Mouse (Mus musculus) limb, embryonic 13.5 days (tissue): ENCODE measurements around the gene Foxn3. TPM values are rescaled to one million over a fixed set of nuclear protein-coding genes. Genes with fewer than 3 reads are reported as not detected.

Source experiments
- ATAC-seq: fragments of 200-750 bp; cut with Nextera tagmentation; 2 replicates; pipeline ENCODE4 v1.8.0; 2017; ENCODE audit warnings: low read depth, moderate number of reproducible peaks, moderate TSS enrichment; ENCODE audit not compliant: low FRiP score
- H3K27ac ChIP-seq: fragments of 300-500 bp; sonication (generic); 2 replicates; pipeline ENCODE4 v1.5.1; 2015; ENCODE audit warnings: inconsistent platforms, mild to moderate bottlenecking, moderate library complexity
- H3K27me3 ChIP-seq: fragments of 300-500 bp; sonication (generic); 2 replicates; pipeline ENCODE4 v1.6.1; 2015; ENCODE audit warnings: mild to moderate bottlenecking, inconsistent platforms
- H3K36me3 ChIP-seq: fragments of 300-500 bp; sonication (generic); 2 replicates; pipeline ENCODE4 v1.6.1; 2015; ENCODE audit warnings: inconsistent platforms, mild to moderate bottlenecking, moderate library complexity
- H3K4me1 ChIP-seq: fragments of 300-500 bp; sonication (generic); 2 replicates; pipeline ENCODE4 v1.6.1; 2015; ENCODE audit warnings: inconsistent platforms
- H3K4me2 ChIP-seq: fragments of 300-500 bp; sonication (generic); replicated peaks from 2 replicates; pipeline ENCODE4 v1.6.1; 2015; ENCODE audit warnings: inconsistent platforms, mild to moderate bottlenecking, moderate library complexity
- H3K4me3 ChIP-seq: fragments of 300-500 bp; sonication (generic); 2 replicates; pipeline ENCODE4 v1.5.1; 2015; ENCODE audit warnings: moderate library complexity, mild to moderate bottlenecking, inconsistent platforms
- H3K9ac ChIP-seq: fragments of 300-500 bp; sonication (generic); 2 replicates; pipeline ENCODE4 v1.6.1; 2015; ENCODE audit warnings: mild to moderate bottlenecking, inconsistent platforms
- H3K9me3 ChIP-seq: fragments of 300-500 bp; sonication (generic); 2 replicates; pipeline ENCODE4 v1.6.1; 2016; ENCODE audit warnings: inconsistent platforms
- WGBS: fragments of 180-500 bp; shearing (Covaris S2); methylation state at CpG from one replicate; pipeline ENCODE4 v1.1.7; 2015; 5-methylcytosine and 5-hydroxymethylcytosine counted together
- polyA plus RNA-seq: library from polyadenylated mRNA; unstranded; fragments of >200 nt; fragmentation: Nextera tagmentation; extraction: Ambion mirVana; gene quantifications from 2 replicates; pipeline ENCODE4 v1.2.1, GENCODE M21; 2015

Gene Foxn3
- polyA plus RNA-seq, 1 experiment from 2014 or later = 130 TPM

DNA sequence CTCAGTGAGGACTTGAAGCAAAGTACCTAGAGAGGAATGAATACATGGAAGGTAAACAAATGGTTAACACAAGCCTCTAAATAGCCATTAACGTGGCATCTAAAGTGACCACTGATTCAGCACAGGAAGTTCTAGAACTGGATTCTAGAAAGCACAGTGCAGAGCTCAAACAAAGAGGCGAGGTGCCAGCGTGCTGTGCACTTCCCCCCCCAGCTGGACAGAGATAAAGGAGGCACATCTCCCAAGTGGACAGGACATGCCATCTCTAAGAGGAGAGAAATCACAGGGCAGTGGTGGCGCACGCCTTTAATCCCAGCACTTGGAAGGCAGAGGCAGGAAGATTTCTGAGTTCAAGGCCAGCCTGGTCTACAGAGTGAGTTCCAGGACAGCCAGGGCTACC, 173.0 kb downstream of the Foxn3 start:
- Histone ChIP-seq H3K27me3 (no peaks in the 10 kb centered on the region), H3K27ac (no peak overlapping the region), H3K9me3 (no peaks in the 10 kb centered on the region), H3K4me2 (no peak overlapping the region), H3K36me3 (peaks cover 32% of the 10 kb centered on the region), H3K4me3 (no peak overlapping the region), H3K4me1 (peaks cover 35% of the 10 kb centered on the region), H3K9ac (no peak overlapping the region)
- no peak for ATAC-seq
- 74% methylated on average over 5 of the region's 5 CpGs for WGBS

DNA sequence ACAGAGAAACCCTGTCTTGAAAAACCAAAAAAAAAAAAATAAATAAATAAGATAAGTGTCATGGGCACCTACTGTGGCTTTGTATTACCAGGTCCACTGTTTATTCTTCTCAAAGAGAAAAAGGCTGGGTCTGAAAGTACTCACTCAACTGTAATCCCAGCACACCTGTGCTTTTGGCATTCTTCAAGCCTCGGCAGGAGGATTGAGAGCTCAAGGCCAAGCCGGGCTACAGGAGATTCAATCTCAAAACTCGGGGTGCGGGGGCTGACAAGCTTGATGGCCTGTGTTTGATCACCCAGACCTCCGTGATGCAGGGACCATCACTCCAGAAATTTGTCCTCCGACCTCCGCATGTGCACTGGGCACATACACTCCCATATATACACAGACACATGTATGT, 174.1 kb downstream of the Foxn3 start:
- no peak overlapping the region for H3K9ac ChIP-seq
- H3K36me3 ChIP-seq = peaks cover 40% of the 10 kb centered on the region
- H3K27ac ChIP-seq = no peak overlapping the region
- no peaks in the 10 kb centered on the region for H3K9me3 ChIP-seq
- H3K4me1 ChIP-seq = peaks cover 29% of the 10 kb centered on the region
- no peak for ATAC-seq
- WGBS = 92% methylated on average over 7 of the region's 7 CpGs
- H3K27me3 ChIP-seq = no peaks in the 10 kb centered on the region
- H3K4me2 ChIP-seq = no peak overlapping the region
- no peak overlapping the region for H3K4me3 ChIP-seq

DNA sequence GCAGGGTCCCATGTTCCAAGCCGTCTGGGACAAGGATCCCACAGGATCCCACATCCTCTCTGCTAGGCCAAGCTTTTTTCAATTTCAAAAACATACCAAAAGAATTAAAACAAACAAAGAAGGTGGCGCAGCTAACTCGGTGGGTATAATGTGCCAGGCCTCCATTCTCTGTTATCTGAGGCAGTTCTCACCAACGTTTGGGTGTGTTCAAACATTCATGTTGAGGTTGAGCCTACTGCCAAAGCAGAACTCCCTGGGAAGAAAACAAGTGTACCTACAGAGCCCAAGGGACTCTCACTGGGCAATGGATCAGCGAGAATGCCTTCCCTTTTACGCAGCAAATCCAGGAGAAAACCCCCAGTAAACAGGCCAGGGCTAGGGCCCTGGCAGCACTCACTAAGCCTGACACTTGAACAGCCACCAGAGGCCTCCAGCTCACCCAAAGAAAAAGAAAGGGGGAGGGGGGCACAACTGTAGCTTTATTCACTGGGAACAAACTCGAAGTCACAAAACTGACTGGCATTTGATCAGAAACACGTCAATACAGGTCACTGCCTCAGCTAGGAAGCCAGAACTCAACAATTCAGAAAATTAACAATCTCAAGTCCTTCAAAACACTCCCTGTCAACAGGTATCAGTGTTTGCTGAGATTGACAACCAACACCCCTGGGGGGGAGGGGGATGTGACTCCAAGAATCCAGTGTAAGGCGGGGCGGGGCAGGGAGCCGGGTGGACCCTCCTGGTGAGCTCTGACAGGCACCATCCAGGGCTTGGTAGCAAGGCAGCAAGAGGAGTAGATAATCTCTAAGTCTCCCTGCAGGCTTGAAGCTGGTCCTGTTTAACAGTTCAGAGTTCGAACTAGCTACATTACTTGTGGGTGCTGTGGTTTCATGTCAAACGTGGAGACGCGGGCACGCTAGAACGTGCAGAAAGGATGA, 177.2 kb downstream of the Foxn3 start:
- Histone ChIP-seq H3K4me3 (no peak overlapping the region), H3K4me1 (peaks cover 21% of the 10 kb centered on the region), H3K36me3 (peaks cover 62% of the 10 kb centered on the region), H3K27me3 (no peaks in the 10 kb centered on the region), H3K9ac (no peak overlapping the region), H3K4me2 (no peak overlapping the region), H3K27ac (no peak overlapping the region), H3K9me3 (no peaks in the 10 kb centered on the region)
- no peak for ATAC-seq
- 80% methylated on average over 17 of the region's 17 CpGs for WGBS

DNA sequence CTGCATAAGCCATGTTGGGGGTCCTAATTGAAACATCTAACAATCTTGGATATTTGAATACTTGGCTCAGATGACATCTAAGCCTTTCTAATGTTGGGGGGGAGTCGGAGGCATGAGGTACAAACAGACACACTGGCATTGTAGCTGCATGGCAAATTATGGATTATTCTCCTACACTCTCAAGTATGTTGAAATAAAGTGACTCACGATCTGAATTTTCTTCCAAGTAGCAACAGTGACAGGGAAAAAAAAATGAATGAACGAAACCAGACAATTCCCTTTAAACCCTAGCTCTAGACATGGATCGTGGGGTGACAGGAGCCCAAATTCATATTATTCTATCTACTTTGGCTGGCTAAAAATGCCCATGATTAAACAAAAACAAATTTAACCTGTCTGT, 178.3 kb downstream of the Foxn3 start:
- H3K36me3 ChIP-seq = peaks cover 62% of the 10 kb centered on the region
- 87% methylated on average over 4 of the region's 4 CpGs for WGBS

DNA sequence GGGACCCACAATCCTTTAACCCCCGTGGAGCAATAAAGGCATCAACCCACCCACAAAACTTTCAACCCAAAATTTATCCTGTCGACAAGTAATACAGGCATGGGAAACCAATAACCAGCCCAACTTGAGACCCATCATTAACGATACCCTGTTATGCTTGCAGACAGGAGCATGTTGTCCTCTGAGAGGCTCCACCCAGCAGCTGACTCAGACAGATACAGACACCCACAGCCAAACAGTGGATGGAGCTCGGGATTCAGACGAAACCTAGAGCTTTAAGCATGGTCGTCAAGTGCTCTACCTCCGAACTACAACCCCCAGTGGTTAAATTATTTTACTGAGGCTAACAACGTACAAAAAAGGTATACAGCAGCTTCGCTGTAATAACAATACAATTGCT, 182.1 kb downstream of the Foxn3 start:
- Histone ChIP-seq H3K4me3 (no peak overlapping the region), H3K27ac (no peak overlapping the region), H3K36me3 (peaks cover 45% of the 10 kb centered on the region), H3K9me3 (no peaks in the 10 kb centered on the region), H3K4me1 (peaks cover 16% of the 10 kb centered on the region), H3K9ac (no peak overlapping the region), H3K27me3 (no peaks in the 10 kb centered on the region), H3K4me2 (no peak overlapping the region)
- WGBS = 85% methylated on average over 9 of the region's 9 CpGs
- no peak for ATAC-seq

More for the DNA sequence above, 178.3 kb downstream of the Foxn3 start:
- H3K9ac ChIP-seq = no peak overlapping the region
- ATAC-seq = no peak
- peaks cover 11% of the 10 kb centered on the region for H3K4me1 ChIP-seq
- H3K9me3 ChIP-seq = no peaks in the 10 kb centered on the region
- no peak overlapping the region for H3K4me3 ChIP-seq
- H3K27me3 ChIP-seq = no peaks in the 10 kb centered on the region
- no peak overlapping the region for H3K27ac ChIP-seq
- H3K4me2 ChIP-seq = no peak overlapping the region

DNA sequence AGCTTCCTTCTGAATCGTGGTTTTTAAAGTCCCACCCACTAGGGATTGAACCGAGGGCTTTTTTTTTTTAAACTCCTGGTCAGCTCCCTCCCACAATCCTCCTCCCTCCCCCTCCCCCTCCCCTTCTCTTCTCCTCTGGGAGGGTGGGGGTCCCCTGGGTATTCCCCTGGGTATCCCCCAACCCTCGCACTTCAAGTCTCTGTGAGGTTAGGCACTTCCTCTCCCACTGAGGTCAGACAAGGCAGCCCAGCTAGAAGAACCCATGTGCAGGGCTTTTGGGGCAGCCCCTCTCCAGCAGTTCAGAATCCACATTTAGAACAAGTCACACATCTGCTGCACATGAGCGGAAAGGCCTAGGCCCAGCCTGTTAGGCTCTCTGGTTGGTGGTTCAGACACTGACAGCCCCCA, 182.5 kb downstream of the Foxn3 start:
- Histone ChIP-seq H3K9me3 (no peaks in the 10 kb centered on the region), H3K27ac (no peak overlapping the region), H3K4me3 (no peak overlapping the region), H3K9ac (no peak overlapping the region), H3K36me3 (peaks cover 40% of the 10 kb centered on the region), H3K4me1 (peaks cover 12% of the 10 kb centered on the region; the same call in 1 of the 2 replicates), H3K27me3 (no peaks in the 10 kb centered on the region), H3K4me2 (no peak overlapping the region)
- ATAC-seq = no peak
- 67% methylated on average over 4 of the region's 4 CpGs for WGBS

DNA sequence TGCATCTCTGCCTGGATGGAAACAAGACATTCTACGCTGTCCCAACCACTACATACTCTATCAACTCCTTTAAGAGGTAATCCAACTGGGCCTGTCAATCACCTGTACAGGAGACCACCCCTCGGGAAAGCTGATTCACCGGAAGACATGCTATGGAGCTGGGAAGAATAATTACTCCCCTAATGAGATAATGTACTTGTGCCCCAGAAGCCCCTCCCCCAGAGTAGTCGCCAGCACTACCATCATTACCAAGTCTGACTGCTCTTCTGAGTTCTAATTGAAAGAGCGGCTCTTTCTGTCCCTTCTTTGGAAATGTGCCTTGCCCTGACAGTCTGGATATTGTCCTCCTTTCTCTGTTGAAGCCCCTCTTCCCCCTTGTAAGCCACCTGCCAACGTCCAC, 183.3 kb downstream of the Foxn3 start:
- ATAC-seq = no peak
- Histone ChIP-seq H3K4me2 (no peak overlapping the region), H3K36me3 (peaks cover 37% of the 10 kb centered on the region), H3K4me1 (peaks cover 12% of the 10 kb centered on the region; the same call in 1 of the 2 replicates), H3K4me3 (no peak overlapping the region), H3K27ac (no peak overlapping the region), H3K9me3 (no peaks in the 10 kb centered on the region), H3K27me3 (no peaks in the 10 kb centered on the region), H3K9ac (no peak overlapping the region)
- 85% methylated on average over 6 of the region's 6 CpGs for WGBS

DNA sequence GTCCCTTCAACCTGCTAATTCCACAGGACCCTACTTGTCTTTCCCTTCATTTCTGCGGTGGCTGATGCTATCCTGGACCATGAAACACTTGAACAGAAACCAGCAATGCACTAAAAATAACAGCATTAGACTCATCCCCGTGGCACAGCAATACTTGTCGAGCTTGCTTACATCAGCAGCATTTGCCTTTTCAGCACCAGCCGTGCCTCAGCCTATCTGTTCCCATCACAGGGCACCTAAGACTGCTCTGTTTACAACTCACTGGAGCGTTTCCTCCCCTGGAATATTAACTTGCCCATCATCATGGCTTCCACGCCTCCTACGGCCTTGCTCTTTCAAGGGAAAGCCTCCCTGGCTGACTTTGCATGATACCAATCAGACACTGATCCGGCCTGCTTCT, 185.1 kb downstream of the Foxn3 start:
- ATAC-seq = no peak
- Histone ChIP-seq H3K27ac (no peak overlapping the region), H3K27me3 (no peaks in the 10 kb centered on the region), H3K9me3 (0 out of 2 replicates have a peak, but pooled peaks cover 7% of the 10 kb centered on the region), H3K4me1 (peaks cover 12% of the 10 kb centered on the region; the same call in 1 of the 2 replicates), H3K36me3 (peaks cover 44% of the 10 kb centered on the region), H3K4me3 (no peak overlapping the region), H3K4me2 (no peak overlapping the region), H3K9ac (no peak overlapping the region)
- WGBS = 80% methylated on average over 8 of the region's 8 CpGs

DNA sequence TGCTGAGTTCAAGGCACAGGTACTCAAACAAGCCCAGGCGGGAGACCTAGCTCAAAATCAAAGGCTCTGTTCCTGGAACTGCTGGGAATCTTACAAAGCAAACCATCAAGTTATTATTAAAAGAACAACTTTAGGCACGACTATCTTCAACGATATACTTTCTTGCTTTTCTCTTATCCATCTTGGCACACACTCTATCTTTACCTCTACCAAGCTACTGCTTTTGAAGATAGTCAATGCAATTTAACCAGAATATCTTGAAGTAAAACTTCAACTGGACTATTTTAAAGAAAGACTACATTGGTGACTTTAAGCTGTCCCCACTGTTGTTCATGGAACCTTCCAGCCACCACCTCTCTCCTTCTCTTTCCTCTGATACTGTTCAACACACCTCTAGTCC, 185.7 kb downstream of the Foxn3 start:
- WGBS = 55% methylated on average over 3 of the region's 3 CpGs
- no peak overlapping the region for H3K27ac ChIP-seq
- H3K9ac ChIP-seq = no peak overlapping the region
- peaks cover 12% of the 10 kb centered on the region; the same call in 1 of the 2 replicates for H3K4me1 ChIP-seq
- H3K4me2 ChIP-seq = no peak overlapping the region
- no peaks in the 10 kb centered on the region for H3K27me3 ChIP-seq
- H3K9me3 ChIP-seq = 0 out of 2 replicates have a peak, but pooled peaks cover 7% of the 10 kb centered on the region
- H3K4me3 ChIP-seq = no peak overlapping the region
- H3K36me3 ChIP-seq = peaks cover 41% of the 10 kb centered on the region
- ATAC-seq = no peak

DNA sequence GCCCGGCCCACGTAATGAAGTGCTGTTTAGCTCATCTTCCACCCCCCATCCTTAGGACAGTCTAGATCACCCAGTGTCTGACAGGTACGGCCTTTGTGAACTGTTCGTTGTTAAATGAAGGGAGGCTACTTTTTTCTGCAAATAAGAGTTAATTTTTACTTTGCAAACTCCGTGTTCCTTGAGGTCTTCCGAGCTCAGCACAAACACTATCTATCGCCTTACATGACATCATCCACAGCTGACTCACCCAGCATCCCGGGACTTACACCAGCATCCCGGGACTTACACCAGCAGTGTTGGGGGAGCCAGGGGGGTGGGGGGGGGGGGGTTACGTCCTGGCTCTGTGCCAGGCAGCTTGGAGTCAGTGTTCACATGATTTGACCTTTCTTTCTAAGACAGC, 186.3 kb downstream of the Foxn3 start:
- Histone ChIP-seq H3K4me3 (no peak overlapping the region), H3K4me1 (peaks cover 12% of the 10 kb centered on the region; the same call in 1 of the 2 replicates), H3K36me3 (peaks cover 35% of the 10 kb centered on the region), H3K4me2 (no peak overlapping the region), H3K9me3 (0 out of 2 replicates have a peak, but pooled peaks cover 7% of the 10 kb centered on the region), H3K27me3 (no peaks in the 10 kb centered on the region), H3K9ac (no peak overlapping the region), H3K27ac (no peak overlapping the region)
- ATAC-seq = no peak
- 81% methylated on average over 10 of the region's 10 CpGs for WGBS

DNA sequence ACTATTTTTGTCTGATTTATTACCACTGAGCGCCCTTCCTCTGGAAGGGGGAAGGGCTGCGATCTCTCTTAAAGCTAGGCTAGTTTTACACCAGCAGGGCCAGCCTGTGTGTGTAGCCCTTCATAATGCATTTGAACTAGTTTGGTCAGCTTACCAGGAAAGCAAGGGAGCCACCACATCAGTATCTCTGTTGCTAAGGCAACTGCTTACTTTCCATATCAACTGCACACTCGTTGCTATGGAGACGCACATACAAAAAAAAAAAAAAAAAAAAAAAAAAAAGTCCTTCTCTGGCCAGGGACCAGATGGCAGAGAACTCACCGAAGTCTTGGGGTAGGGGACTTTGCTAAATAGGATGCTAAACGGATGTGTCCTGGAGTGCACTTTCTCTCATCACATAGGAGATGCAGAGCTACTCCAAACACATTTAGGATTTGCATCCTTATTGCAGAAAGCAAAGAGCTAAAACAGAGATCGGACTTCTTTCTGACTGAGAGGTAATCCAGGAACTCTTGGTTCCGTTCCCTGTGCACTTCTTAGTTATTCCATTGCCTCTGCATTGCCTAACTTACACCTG, 187.4 kb downstream of the Foxn3 start:
- no peak for ATAC-seq
- peaks cover 26% of the 10 kb centered on the region for H3K36me3 ChIP-seq

DNA sequence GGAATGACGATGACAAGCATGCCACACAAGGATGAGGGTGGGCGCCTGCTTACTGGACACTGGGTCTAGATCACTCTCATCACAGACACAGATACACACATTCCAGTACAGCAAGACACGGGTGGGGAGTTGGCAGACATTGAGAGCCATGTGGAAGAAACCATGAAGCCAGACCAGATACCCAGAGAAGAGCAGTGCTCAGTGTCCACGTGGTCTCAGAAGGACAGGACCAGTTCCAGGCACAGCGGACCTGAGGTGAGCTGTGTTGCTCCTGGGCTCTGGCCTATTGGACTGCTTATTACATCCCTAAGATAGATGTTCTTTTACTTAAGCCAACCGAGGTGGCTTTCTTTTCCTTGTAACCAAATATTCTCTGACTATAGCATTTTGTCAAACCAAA, 188.0 kb downstream of the Foxn3 start:
- Histone ChIP-seq H3K4me3 (no peak overlapping the region), H3K4me2 (no peak overlapping the region), H3K36me3 (peaks cover 29% of the 10 kb centered on the region), H3K4me1 (peaks cover 12% of the 10 kb centered on the region; the same call in 1 of the 2 replicates), H3K27me3 (no peaks in the 10 kb centered on the region), H3K27ac (no peak overlapping the region), H3K9me3 (0 out of 2 replicates have a peak, but pooled peaks cover 7% of the 10 kb centered on the region), H3K9ac (no peak overlapping the region)
- ATAC-seq = no peak
- 92% methylated on average over 6 of the region's 6 CpGs for WGBS

More for the DNA sequence above, 187.4 kb downstream of the Foxn3 start:
- Histone ChIP-seq H3K27ac (no peak overlapping the region), H3K4me1 (peaks cover 12% of the 10 kb centered on the region; the same call in 1 of the 2 replicates), H3K4me2 (no peak overlapping the region), H3K9ac (no peak overlapping the region), H3K4me3 (no peak overlapping the region), H3K9me3 (0 out of 2 replicates have a peak, but pooled peaks cover 7% of the 10 kb centered on the region), H3K27me3 (no peaks in the 10 kb centered on the region)
- 86% methylated on average over 8 of the region's 8 CpGs for WGBS
